Mouse (Mus musculus): Measurements from ENCODE around the gene Rps15.

GRCm38 (mm10) chr10:80285222-80286070 lies 6.8 kb upstream of the Rps15 start:
- no peak for TF ChIP-seq CTCF (IDR thresholded peaks at IDR 0.05; ENCODE audit: low read depth, low read length)
- TF ChIP-seq EP300 (IDR thresholded peaks at IDR 0.05; ENCODE audit: insufficient read depth, low read depth, low read length) = no peak
